Mouse (Mus musculus) liver, embryonic 14.5 days (tissue): ENCODE measurements at regions not wholly inside any gene's neighbourhood (a gene's known extent, or its start where the extent isn't known, plus 50 kb on each side); places are given as distances from the start of the nearest gene placed in this dataset.

Experiments used
- CTCF ChIP-seq: IDR thresholded peaks from 2 replicates; pipeline ENCODE4 v1.5.1; 2016; ENCODE audit warnings: antibody characterized with exemption, low read depth, control low read depth
- EP300 ChIP-seq: IDR thresholded peaks from 2 replicates; pipeline ENCODE4 v1.6.1; 2016; ENCODE audit warnings: antibody characterized with exemption, low read depth

GRCm38 (mm10) chr11:110707328-110707727 lies 260.5 kb upstream of the Kcnj16 start:
- TF ChIP-seq CTCF (no peak), EP300 (no peak)
